Mouse (Mus musculus) small intestine, adult 2 months (tissue): Measurements from ENCODE around the gene Slfn5. TPM values are rescaled to one million over a fixed set of nuclear protein-coding genes. Genes with fewer than 3 reads are reported as not detected.
A peak's percentile ranks its signal among the peaks of the same experiment; 100 is the strongest.
"Not testable (repeated sequence)": the region's sequence is repeated elsewhere in the genome, so short reads cannot be mapped to it uniquely, and the experiment has no call there.

Source experiments
- H3K27ac ChIP-seq: fragments of 200-500 bp; 2 replicates; pipeline ENCODE4 v1.5.1; 2012; ENCODE audit warnings: low read depth, low read length, control low read depth, inconsistent platforms; ENCODE audit not compliant: insufficient read depth
- H3K27me3 ChIP-seq: fragments of 200-500 bp; 2 replicates; pipeline ENCODE4 v1.6.1; 2012; ENCODE audit warnings: mild to moderate bottlenecking, moderate library complexity, low read length, inconsistent platforms; ENCODE audit not compliant: control insufficient read depth, insufficient read depth
- H3K36me3 ChIP-seq: fragments of 200-500 bp; 2 replicates; pipeline ENCODE4 v1.6.1; 2012; ENCODE audit warnings: mild to moderate bottlenecking, low read length, control low read depth, inconsistent platforms; ENCODE audit not compliant: control insufficient read depth, insufficient read depth
- H3K4me1 ChIP-seq: fragments of 200-500 bp; 2 replicates; pipeline ENCODE4 v1.6.1; 2012; ENCODE audit warnings: low read length, inconsistent platforms, mixed read lengths; ENCODE audit not compliant: control insufficient read depth, insufficient read depth, insufficient read length
- H3K4me3 ChIP-seq: fragments of 200-500 bp; 2 replicates; pipeline ENCODE4 v1.5.1; 2012; ENCODE audit warnings: low read depth, mild to moderate bottlenecking, control low read depth, inconsistent platforms, low read length, moderate library complexity
- CTCF ChIP-seq: fragments of 200-500 bp; IDR thresholded peaks from 2 replicates; pipeline ENCODE4 v1.5.1; 2012; ENCODE audit warnings: low read depth, mild to moderate bottlenecking, control low read depth, inconsistent platforms, low read length, moderate library complexity, mixed read lengths; ENCODE audit not compliant: insufficient replicate concordance, insufficient read length; ENCODE audit errors: extremely low read depth
- POLR2A ChIP-seq: fragments of 200-500 bp; IDR thresholded peaks from 2 replicates; pipeline ENCODE4 v1.6.1; 2012; ENCODE audit warnings: low read depth, mild to moderate bottlenecking, control low read depth, inconsistent platforms, low read length, moderate library complexity
- WGBS: fragments of 180-500 bp; shearing (Covaris S2); methylation state at CpG from one replicate; pipeline ENCODE4 v1.1.7; 2018; 5-methylcytosine and 5-hydroxymethylcytosine counted together
- polyA plus RNA-seq: library from polyadenylated mRNA; depleted of rRNA; stranded (reverse); fragments of >200 nt; gene quantifications from 2 replicates; pipeline ENCODE4 v1.2.3, GENCODE M21; 2012

Slfn5 gene
- polyA plus RNA-seq, 1 experiment, result 0.95 TPM

DNA sequence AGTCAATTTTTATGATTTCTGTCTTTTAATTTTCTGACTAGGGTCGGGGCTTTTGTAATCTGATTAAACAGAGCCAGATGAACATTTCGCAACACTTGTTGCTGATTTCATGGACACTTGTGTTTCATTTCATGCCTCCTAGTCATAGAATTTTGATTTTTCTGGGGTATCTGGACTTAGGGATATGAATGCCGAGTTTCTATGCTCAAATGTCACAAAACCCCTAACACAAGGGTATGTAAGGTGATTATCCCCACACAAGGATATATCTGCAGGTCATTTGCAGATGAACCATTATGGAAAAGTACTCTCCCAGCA is 21.6 kb upstream of the Slfn5 start:
- Histone ChIP-seq H3K4me1 (peaks cover 4% of the 10 kb centered on the region; the same call in 1 of the 2 replicates), H3K27ac (no peak overlapping the region), H3K27me3 (peaks cover 42% of the 10 kb centered on the region), H3K36me3 (no peaks in the 10 kb centered on the region), H3K4me3 (no peak overlapping the region)
- whole genome bisulfite sequencing, result 26% methylated on average over 3 of the region's 3 CpGs
- TF ChIP-seq CTCF (no peak), POLR2A (no peak)

DNA sequence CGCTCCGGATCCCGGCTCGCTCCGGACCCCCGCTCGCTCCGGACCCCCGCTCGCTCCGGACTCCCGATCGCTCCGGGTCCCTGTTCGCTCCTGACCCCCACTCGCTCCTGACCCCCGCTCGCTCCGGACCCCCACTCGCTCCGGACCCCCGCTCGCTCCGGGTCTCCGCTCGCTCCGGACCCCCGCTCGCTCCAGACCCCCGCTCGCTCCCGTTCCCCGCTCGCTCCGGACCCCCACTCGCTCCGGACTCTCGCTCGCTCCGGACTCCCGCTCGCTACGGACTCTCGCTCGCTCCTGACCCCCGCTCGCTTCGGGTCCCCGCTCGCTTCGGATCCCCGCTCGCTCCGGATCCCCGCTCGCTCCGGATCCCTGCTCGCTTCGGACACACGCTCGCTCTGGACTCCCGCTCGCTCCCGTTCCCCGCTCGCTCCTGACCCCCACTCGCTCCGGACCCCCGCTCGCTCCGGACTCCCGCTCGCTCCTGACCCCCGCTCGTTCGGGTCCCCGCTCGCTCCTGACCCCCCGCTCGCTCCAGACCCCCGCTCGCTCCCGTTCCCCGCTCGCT is 20.7 kb upstream of the Slfn5 start:
- Histone ChIP-seq H3K27me3 (peaks cover 44% of the 10 kb centered on the region), H3K4me3 (0 out of 2 replicates have a peak overlapping the region, but pooled peaks have one; percentile 25)
- H3K4me1 ChIP-seq, H3K27ac ChIP-seq, H3K36me3 ChIP-seq: not testable (repeated sequence)
- WGBS, result 6% methylated on average over 77 of the region's 85 CpGs

DNA sequence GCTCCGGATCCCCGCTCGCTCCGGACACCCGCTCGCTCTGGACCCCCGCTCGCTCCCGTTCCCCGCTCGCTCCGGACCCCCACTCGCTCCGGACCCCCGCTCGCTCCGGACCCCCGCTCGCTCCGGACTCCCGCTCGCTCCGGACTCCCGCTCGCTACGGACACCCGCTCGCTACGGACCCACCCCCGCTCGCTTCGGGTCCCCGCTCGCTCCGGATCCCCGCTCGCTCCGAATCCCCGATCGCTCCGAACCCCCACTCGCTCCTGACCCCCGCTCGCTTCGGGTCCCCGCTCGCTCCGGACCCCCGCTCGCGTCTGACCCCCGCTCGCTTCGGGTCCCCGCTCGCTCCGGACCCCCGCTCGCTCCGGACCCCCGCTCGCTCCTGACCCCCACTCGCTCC is 20.0 kb upstream of the Slfn5 start:
- 4% methylated on average over 60 of the region's 63 CpGs for WGBS
- peaks cover 49% of the 10 kb centered on the region for H3K27me3 ChIP-seq
- not testable (repeated sequence) for H3K36me3 ChIP-seq, H3K27ac ChIP-seq, H3K4me1 ChIP-seq
- H3K4me3 ChIP-seq, result peak overlapping the region; percentile 61

DNA sequence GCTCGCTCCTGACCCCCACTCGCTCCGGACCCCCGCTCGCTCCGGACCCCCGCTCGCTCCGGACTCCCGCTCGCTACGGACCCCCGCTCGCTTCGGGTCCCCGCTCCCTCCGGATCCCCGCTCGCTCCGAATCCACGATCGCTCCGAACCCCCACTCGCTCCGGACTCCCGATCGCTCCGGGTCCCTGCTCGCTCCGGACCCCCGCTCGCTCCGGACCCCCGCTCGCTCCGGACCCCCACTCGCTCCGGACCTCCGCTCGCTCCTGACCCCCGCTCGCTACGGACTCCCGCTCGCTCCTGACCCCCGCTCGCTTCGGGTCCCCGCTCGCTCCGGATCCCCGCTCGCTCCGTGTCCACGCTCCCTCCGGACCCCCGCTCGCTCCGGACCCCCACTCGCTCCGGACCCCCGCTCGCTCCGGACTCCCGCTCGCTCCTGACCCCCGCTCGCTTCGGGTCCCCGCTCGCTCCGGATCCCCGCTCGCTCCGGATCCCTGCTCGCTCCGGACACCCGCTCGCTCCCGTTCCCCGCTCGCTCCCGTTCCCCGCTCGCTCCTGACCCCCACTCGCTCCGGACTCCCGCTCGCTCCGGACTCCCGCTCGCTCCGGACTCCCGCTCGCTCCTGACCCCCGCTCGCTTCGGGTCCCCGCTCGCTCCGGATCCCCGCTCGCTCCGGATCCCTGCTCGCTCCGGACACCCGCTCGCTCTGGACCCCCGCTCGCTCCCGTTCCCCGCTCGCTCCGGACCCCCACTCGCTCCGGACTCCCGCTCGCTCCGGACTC is 19.3 kb upstream of the Slfn5 start:
- H3K4me3 ChIP-seq, result peak overlapping the region; percentile 61
- not testable (repeated sequence) for H3K4me1 ChIP-seq, H3K36me3 ChIP-seq, H3K27ac ChIP-seq
- 3% methylated on average over 116 of the region's 119 CpGs for WGBS
- peaks cover 56% of the 10 kb centered on the region for H3K27me3 ChIP-seq

DNA sequence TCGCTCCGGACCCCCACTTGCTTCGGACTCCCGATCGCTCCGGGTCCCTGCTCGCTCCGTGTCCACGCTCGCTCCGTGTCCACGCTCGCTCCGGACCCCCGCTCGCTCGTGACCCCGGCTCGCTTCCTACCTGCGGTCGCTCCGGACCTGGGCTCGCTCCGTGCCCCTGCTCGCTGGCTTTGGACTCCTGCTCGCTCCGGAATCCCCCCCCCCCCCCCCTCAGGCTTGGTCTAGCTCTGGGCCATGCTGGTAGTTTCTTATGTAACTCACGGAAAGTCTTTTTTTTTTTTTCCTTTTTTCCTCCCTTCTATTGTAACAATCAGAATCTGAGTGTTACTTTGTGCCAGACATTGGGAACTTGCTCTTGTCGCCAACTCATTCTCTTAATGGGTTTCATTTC is 18.0 kb upstream of the Slfn5 start:
- peak overlapping the region; percentile 61 for H3K4me3 ChIP-seq
- H3K4me1 ChIP-seq, result peaks cover 4% of the 10 kb centered on the region; the same call in 1 of the 2 replicates
- H3K27ac ChIP-seq, result no peak overlapping the region
- peaks cover 57% of the 10 kb centered on the region for H3K27me3 ChIP-seq
- TF ChIP-seq POLR2A, result no peak
- TF ChIP-seq CTCF, result no peak
- WGBS, result 1% methylated on average over 29 of the region's 29 CpGs
- H3K36me3 ChIP-seq, result no peaks in the 10 kb centered on the region

DNA sequence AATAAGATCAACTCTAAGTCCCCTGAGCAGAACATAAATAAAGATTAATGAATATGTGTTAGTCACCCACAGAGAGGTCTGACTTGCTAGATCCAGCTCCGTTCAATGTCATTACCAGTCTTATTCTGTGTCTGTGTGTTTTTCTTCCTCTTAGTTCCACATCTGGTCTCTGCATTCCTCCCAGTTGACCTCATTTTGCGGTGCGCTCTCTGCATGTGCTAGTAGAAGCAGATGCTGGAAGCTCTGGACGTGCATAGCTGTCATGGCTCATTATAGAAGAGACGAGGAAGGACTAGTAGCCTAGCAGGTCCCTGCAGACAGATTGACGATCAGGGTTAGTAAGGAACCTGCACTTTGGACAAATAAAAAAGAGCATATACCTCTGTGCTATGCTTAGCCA is 7.8 kb upstream of the Slfn5 start:
- H3K36me3 ChIP-seq, result no peaks in the 10 kb centered on the region
- WGBS, result 59% methylated on average over 6 of the region's 6 CpGs

DNA sequence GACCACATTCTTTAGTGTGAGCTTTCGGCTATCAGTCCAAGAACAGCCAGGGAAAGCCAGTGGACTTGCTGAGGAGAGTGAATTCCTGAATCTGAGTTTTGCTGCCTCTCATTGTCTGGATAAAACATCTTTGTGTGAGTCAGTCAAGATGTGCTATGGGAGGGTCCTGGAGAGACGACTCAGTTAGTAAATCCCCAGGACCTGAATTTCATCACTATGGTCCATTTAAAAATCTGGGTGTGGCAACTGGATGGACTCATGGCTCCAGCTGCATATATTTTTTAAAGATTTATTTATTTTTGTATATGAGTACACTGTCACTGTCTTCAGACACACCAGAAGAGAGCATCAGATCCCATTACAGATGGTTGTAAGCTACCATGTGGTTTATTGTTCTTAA is 5.5 kb upstream of the Slfn5 start:
- no peak overlapping the region for H3K27ac ChIP-seq
- H3K36me3 ChIP-seq, result no peaks in the 10 kb centered on the region
- no peaks in the 10 kb centered on the region; the same call in 1 of the 2 replicates for H3K27me3 ChIP-seq
- TF ChIP-seq POLR2A, result no peak
- TF ChIP-seq CTCF, result no peak
- H3K4me1 ChIP-seq, result no peaks in the 10 kb centered on the region
- 35% methylated on average over 2 of the region's 2 CpGs for WGBS
- H3K4me3 ChIP-seq, result no peak overlapping the region

More for the DNA sequence above, 7.8 kb upstream of the Slfn5 start:
- TF ChIP-seq POLR2A, result no peak
- TF ChIP-seq CTCF, result no peak
- Histone ChIP-seq H3K4me3 (no peak overlapping the region), H3K27ac (no peak overlapping the region), H3K4me1 (no peaks in the 10 kb centered on the region), H3K27me3 (no peaks in the 10 kb centered on the region)
